Mouse (Mus musculus) heart, embryonic 14.5 days (tissue): ENCODE measurements around the gene Gna12. TPM values are rescaled to one million over a fixed set of nuclear protein-coding genes. Genes with fewer than 3 reads are reported as not detected.

Experiments used
- ATAC-seq: fragments of 200-750 bp; cut with Nextera tagmentation; 2 replicates; pipeline ENCODE4 v1.8.0; 2017; ENCODE audit warnings: low read depth, moderate TSS enrichment; ENCODE audit not compliant: insufficient number of reproducible peaks, insufficient read depth, low FRiP score
- H3K27ac ChIP-seq, 2 experiments: fragments of 200-500 bp in 1 of 2; fragments of 300-500 bp in 1 of 2; sonication (generic) in 1 of 2; replicated peaks in 1 of 2; 2 replicates each; pipeline ENCODE4 v1.5.1; 2012 to 2014; ENCODE audit warnings: low read depth in 2 of 2, low read length in 2 of 2, control low read depth in 1 of 2, mild to moderate bottlenecking in 1 of 2, mixed read lengths in 1 of 2; ENCODE audit not compliant: control insufficient read depth in 1 of 2, insufficient read depth in 1 of 2
- H3K27me3 ChIP-seq: fragments of 300-500 bp; sonication (generic); 2 replicates; pipeline ENCODE4 v1.6.1; 2014; ENCODE audit warnings: mild to moderate bottlenecking, low read length, control low read depth; ENCODE audit not compliant: control insufficient read depth, insufficient read depth
- H3K36me3 ChIP-seq: fragments of 300-500 bp; sonication (generic); 2 replicates; pipeline ENCODE4 v1.6.1; 2014; ENCODE audit warnings: mild to moderate bottlenecking, control low read depth, low read length, mixed read lengths; ENCODE audit not compliant: control insufficient read depth, insufficient read depth
- H3K4me1 ChIP-seq, 2 experiments: fragments of 200-500 bp in 1 of 2; fragments of 300-500 bp in 1 of 2; sonication (generic) in 1 of 2; 2 replicates each; pipeline ENCODE4 v1.6.1; 2012 to 2014; ENCODE audit warnings: low read length in 2 of 2, control low read depth in 1 of 2, mixed read lengths in 1 of 2; ENCODE audit not compliant: control insufficient read depth in 2 of 2, insufficient read depth in 2 of 2
- H3K4me2 ChIP-seq: fragments of 300-500 bp; sonication (generic); 2 replicates; pipeline ENCODE4 v1.6.1; 2014; ENCODE audit warnings: mild to moderate bottlenecking, low read length
- H3K4me3 ChIP-seq, 2 experiments: fragments of 200-500 bp in 1 of 2; fragments of 300-500 bp in 1 of 2; sonication (generic) in 1 of 2; 2 replicates each; pipeline ENCODE4 v1.5.1; 2012 to 2014; ENCODE audit warnings: low read length in 2 of 2, mild to moderate bottlenecking in 2 of 2, control low read depth in 1 of 2, low read depth in 1 of 2, moderate library complexity in 1 of 2; ENCODE audit not compliant: control insufficient read depth in 1 of 2, insufficient read depth in 1 of 2
- H3K9ac ChIP-seq: fragments of 300-500 bp; sonication (generic); 2 replicates; pipeline ENCODE4 v1.6.1; 2014; ENCODE audit warnings: mild to moderate bottlenecking, low read length
- H3K9me3 ChIP-seq: fragments of 300-500 bp; sonication (generic); 2 replicates; pipeline ENCODE4 v1.6.1; 2016; ENCODE audit warnings: low read length, control low read depth; ENCODE audit not compliant: control insufficient read depth
- WGBS: fragments of 180-500 bp; shearing (Covaris S2); extraction: QIAGEN DNeasy Blood & Tissue Kit; methylation state at CpG from one replicate; pipeline ENCODE4 v1.1.7; 2014; 5-methylcytosine and 5-hydroxymethylcytosine counted together
- polyA plus RNA-seq: library from polyadenylated mRNA; unstranded; fragments of >200 nt; fragmentation: Nextera tagmentation; extraction: Ambion mirVana; gene quantifications from 2 replicates; pipeline ENCODE4 v1.2.1, GENCODE M21; 2014

Gene Gna12
- polyA plus RNA-seq, 1 experiment from 2014 or later: 53.8 TPM

DNA sequence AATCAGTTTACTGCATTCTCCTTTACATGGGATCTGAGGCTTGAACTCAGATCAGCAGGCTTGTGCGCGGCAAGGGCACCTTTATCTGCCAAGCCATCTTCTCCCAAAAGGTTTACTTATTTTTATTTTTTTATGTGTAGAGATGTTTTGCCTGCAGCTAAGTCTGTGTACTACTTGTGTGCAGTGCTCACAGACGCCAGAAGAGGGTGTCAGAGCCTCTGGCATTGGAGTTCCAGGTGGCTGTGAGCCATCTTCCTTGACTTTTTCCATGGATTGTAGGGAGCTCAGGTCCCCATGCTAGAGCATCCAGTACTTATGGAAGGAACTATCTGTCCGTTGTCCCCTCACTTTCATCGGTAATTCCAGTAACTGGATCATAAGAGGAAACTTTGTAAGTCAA lies 29.5 kb upstream of the Gna12 start:
- ATAC-seq: no peak
- no peak overlapping the region for H3K9ac ChIP-seq
- WGBS: 77% methylated on average over 5 of the region's 5 CpGs

DNA sequence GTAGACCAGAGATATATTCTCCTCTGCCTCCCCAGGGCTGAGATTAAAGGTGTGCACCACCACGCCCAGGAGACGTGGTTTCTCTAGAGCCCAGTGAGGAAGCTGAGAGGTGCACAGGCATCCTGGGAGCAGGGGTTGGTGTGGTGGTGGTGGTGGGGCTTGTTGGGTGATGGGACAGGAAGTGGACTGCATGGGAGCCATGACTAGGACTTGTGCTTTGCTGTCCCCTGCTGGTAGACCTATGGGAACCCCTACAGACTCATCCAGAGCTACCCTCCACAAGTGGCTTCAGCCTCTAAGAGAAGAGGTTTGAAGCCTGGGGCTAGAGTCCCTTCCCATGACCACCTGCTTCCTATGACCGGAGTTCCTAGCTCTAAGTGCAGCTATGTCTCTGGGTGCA lies 28.1 kb upstream of the Gna12 start:
- Histone ChIP-seq H3K9me3 (no peaks in the 10 kb centered on the region), H3K4me2 (no peak overlapping the region), H3K36me3 (no peaks in the 10 kb centered on the region), H3K27me3 (no peaks in the 10 kb centered on the region), H3K4me1 (no peaks in the 10 kb centered on the region; a peak in 1 of 4 replicates), H3K4me3 (no peak overlapping the region), H3K27ac (no peak overlapping the region), H3K9ac (no peak overlapping the region)
- ATAC-seq: no peak
- 87% methylated on average over 3 of the region's 3 CpGs for WGBS

More for the DNA sequence above, 29.5 kb upstream of the Gna12 start:
- H3K4me2 ChIP-seq: no peak overlapping the region
- no peaks in the 10 kb centered on the region for H3K36me3 ChIP-seq
- no peaks in the 10 kb centered on the region for H3K27me3 ChIP-seq
- no peaks in the 10 kb centered on the region for H3K9me3 ChIP-seq
- H3K27ac ChIP-seq: no peak overlapping the region
- H3K4me1 ChIP-seq: no peaks in the 10 kb centered on the region
- H3K4me3 ChIP-seq: no peak overlapping the region

DNA sequence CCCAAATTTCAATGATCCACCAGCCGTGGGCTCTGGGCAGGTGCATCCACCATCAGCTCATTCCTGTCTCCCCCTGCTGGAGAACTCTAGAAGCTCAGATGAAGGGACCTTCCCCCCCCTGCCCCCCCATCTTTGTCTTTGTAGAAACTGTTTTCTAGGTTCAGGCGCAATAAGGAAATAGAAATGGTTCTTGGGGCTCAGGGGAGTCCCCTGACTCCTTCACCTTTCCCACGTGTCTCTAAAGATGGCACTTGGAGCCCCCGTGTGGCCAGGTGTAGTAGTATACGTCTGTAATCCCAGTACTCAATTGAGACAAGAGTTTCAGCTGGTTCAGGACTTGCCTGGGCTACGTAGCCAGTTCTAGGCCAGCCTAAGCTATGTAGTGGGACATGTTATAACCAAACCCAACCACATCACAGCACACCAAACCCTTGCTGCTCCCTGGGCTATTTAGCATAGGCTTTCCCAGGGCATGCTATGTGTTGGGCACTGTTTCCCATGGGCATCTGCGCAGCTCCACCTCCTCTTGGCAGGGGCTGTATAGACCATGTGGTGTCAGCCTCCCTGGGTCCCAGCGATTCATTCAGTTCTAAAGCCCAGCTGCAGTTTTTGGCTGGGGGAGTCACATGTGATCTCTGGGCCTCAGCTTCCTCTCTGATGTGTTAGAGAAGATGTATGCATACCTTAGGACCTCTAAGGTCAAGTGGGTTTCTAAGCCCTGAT lies 27.4 kb upstream of the Gna12 start:
- no peaks in the 10 kb centered on the region for H3K9me3 ChIP-seq
- WGBS: 47% methylated on average over 8 of the region's 8 CpGs
- ATAC-seq: no peak
- H3K27ac ChIP-seq: no peak overlapping the region
- no peak overlapping the region for H3K4me2 ChIP-seq
- H3K27me3 ChIP-seq: no peaks in the 10 kb centered on the region
- H3K4me3 ChIP-seq: no peak overlapping the region
- H3K36me3 ChIP-seq: no peaks in the 10 kb centered on the region
- no peak overlapping the region for H3K9ac ChIP-seq
- no peaks in the 10 kb centered on the region; a peak in 1 of 4 replicates for H3K4me1 ChIP-seq

DNA sequence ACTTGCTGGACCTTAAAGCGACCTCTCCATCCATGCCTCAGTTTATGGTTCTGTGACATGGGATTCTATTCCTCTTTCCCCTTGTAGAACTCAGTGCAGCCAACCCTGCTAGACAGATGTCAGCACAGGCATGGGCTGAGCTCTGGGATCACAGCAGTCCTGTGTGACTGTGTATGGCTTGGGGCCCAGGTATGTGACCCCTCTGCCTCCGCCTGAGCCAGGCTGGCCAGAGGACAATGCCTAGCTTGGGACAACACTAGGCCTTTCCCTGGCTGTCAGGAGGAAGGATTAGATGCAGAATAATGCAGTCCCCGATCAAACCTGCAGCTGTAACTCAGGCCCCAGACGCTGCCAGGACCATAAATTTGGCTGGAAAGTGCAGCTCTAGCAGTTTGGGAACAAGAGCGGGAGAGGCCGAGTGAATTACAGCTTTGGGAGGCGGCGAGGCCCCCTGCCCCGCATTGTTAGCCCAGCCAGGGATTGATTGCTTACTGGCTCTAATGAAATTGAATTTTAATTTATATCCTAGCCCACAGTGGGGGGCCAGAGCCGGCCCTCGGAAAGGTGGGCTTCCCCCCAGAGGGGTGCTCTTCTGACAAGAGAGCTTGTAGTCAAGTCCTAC lies 25.8 kb upstream of the Gna12 start:
- WGBS: 68% methylated on average over 11 of the region's 11 CpGs
- Histone ChIP-seq H3K27me3 (no peaks in the 10 kb centered on the region), H3K4me2 (no peak overlapping the region), H3K4me1 (no peaks in the 10 kb centered on the region; a peak in 1 of 4 replicates), H3K9me3 (peaks cover 5% of the 10 kb centered on the region), H3K36me3 (no peaks in the 10 kb centered on the region), H3K27ac (no peak overlapping the region), H3K9ac (no peak overlapping the region), H3K4me3 (no peak overlapping the region)
- ATAC-seq: no peak

DNA sequence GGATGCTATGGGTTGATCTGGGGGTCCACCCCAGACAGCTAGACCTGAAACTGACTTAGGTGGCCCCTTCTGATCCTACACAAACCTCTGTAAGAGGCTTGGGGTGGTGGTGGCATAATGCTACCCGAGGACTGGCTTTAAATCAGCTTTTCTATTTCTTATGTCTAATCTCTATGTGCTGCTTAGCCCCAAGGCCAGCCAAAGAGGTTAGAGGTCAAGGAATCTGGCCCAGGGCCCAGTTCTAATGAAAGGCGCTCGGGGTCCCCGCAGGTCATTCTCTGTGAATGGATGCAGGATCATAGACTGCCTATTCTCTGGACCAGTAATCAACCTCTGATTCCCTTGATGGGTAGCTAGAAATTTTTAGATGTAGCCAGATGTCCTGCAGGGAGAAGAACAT lies 24.5 kb upstream of the Gna12 start:
- no peak overlapping the region for H3K4me3 ChIP-seq
- no peak for ATAC-seq
- H3K27me3 ChIP-seq: no peaks in the 10 kb centered on the region
- WGBS: 87% methylated on average over 4 of the region's 4 CpGs
- no peak overlapping the region for H3K9ac ChIP-seq
- no peaks in the 10 kb centered on the region; a peak in 1 of 4 replicates for H3K4me1 ChIP-seq
- no peak overlapping the region for H3K4me2 ChIP-seq
- no peak overlapping the region for H3K27ac ChIP-seq
- no peaks in the 10 kb centered on the region for H3K36me3 ChIP-seq
- H3K9me3 ChIP-seq: peaks cover 8% of the 10 kb centered on the region

DNA sequence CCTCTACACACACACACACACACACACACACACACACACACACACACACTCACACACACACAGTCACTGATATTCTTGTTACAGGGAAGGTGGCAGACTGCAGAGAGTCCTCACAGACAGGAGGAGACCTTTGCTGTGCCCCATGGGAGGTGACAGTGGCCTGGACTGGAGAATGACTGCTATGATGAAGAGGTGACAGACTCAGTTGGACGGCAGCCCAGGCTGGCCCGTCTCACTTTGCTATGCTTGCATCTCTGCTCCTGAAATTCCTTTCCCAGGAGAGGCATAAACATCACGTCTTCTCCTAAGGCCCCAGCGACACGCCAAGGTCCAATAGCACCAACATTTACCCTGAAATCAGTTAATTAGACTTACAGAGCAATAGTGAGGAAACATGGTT lies 23.5 kb upstream of the Gna12 start:
- no peaks in the 10 kb centered on the region; a peak in 1 of 4 replicates for H3K4me1 ChIP-seq
- H3K27ac ChIP-seq: no peak overlapping the region
- H3K4me3 ChIP-seq: no peak overlapping the region
- no peak for ATAC-seq
- H3K9ac ChIP-seq: no peak overlapping the region
- H3K9me3 ChIP-seq: peaks cover 8% of the 10 kb centered on the region
- H3K27me3 ChIP-seq: no peaks in the 10 kb centered on the region
- H3K4me2 ChIP-seq: no peak overlapping the region
- 63% methylated on average over 5 of the region's 5 CpGs for WGBS
- H3K36me3 ChIP-seq: no peaks in the 10 kb centered on the region

DNA sequence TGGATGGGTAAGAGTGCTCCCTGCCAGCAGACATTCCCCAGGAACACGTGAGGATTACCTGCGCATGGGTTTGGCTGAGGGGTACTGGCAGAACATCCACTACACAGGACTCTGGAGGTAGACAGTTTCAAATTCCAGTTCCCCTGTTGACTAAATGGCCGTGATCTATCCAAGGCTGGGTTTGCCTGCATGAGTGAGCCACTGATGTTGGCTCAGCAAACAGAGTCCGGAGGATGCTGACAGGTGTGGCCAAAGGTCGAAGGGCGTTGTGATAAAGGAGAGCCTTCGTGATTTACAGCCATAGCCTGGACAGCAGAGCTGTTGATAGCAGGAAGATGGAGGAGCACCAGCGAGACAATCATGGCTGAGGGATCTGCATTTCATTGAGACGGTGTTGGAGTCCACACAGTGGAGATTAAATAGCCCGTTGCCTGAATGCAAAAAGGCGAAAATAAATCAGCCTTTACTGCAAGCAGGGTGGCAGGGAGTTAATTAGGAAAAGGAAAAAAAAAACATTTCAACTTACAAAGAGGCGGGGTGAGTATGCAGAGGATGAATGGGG lies 22.3 kb upstream of the Gna12 start:
- Histone ChIP-seq H3K4me3 (no peak overlapping the region), H3K9me3 (peaks cover 8% of the 10 kb centered on the region), H3K36me3 (no peaks in the 10 kb centered on the region), H3K27me3 (no peaks in the 10 kb centered on the region), H3K4me2 (no peak overlapping the region), H3K27ac (no peak overlapping the region), H3K4me1 (no peaks in the 10 kb centered on the region; a peak in 1 of 4 replicates), H3K9ac (no peak overlapping the region)
- 76% methylated on average over 12 of the region's 12 CpGs for WGBS
- no peak for ATAC-seq
